In genomic region chr2:118916436-118916835, GRCm38 (mm10) we compare ENCODE assay signal across 20 mouse cellular contexts. TPM values are rescaled to one million over a fixed set of nuclear protein-coding genes. Genes with fewer than 3 reads are reported as not detected.
DNase-seq lines count a peak whose midpoint lies in the region; TF ChIP-seq lines count a peak whose summit lies in the region.
"Had no signal": no experiment of that assay in that cellular context is flagged by ENCODE, and none has a peak within 500 bp of the region (broad histone marks: within the 10 kb centered on the region; RNA-seq: fewer than 3 reads in every experiment).

No protein-coding gene starts in this region.

- WGBS in lung, adult 2 months, result 92% methylated on average over 17 of the region's 17 CpGs

- no peak for TF ChIP-seq POLR2A in lung, adult 2 months (IDR thresholded peaks at IDR 0.05; ENCODE audit: borderline replicate concordance, extremely low read depth, low read depth, low read length)

- H3K9me3 ChIP-seq in E14TG2a.4 (ENCODE audit: low read length), result no peaks in the 10 kb centered on the region
- H3K9me3 ChIP-seq: embryonic facial prominence, embryonic 12.5 days; forebrain, embryonic 15.5 days; G1E; hindbrain, embryonic 12.5 days had no signal

- peaks cover 43% of the 10 kb centered on the region for H3K4me1 ChIP-seq in E14TG2a.4 (replicated peaks; ENCODE audit: low read depth, low read length)
- peaks cover 12% of the 10 kb centered on the region; the same call in 1 of the 2 replicates for H3K4me1 ChIP-seq in lung, adult 2 months (ENCODE audit: control insufficient read depth, insufficient read depth, low read length)

- H3K36me3 ChIP-seq in E14TG2a.4 (ENCODE audit: insufficient read depth, low read length), result peaks cover 34% of the 10 kb centered on the region

- H3K27me3 ChIP-seq in E14TG2a.4 (ENCODE audit: insufficient read depth, low read length), result peaks cover 67% of the 10 kb centered on the region
- H3K27me3 ChIP-seq: CH12.LX; embryonic facial prominence, embryonic 12.5 days; forebrain, embryonic 15.5 days; hindbrain, embryonic 12.5 days had no signal

- peak; percentile 7 for DNase-seq in cerebellum, adult 9-10 months
- DNase-seq in cerebellum, adult 9-11 months, result no peak
- peak; percentile 77 for DNase-seq in kidney, adult 9 months
- no peak for DNase-seq in kidney, postnatal 4 days
- DNase-seq in kidney, postnatal 25 days, result peak; percentile 63 to 85
- DNase-seq in liver, result no peak
- no peak for DNase-seq in lung, adult 2 months
- DNase-seq: adrenal gland, adult 8-10 months; adrenal gland, postnatal 36 days; cerebellum, postnatal 14 days; gastrocnemius, postnatal 36 days; heart, adult 11 months; heart, postnatal 10 days; heart, postnatal 4 days had no signal

- TF ChIP-seq CTCF in E14TG2a.4 (conservative IDR thresholded peaks at IDR 0.05; ENCODE audit: low read length), result no peak
- no peak for TF ChIP-seq CTCF in lung, adult 2 months (IDR thresholded peaks at IDR 0.05; ENCODE audit: insufficient read depth, low read length)

- peak overlapping the region; percentile 69 for H3K4me3 ChIP-seq in E14TG2a.4 (replicated peaks; ENCODE audit: low read length)
- H3K4me3 ChIP-seq in lung, adult 2 months (replicated peaks; ENCODE audit: extremely low read depth, low read depth, low read length), result no peak overlapping the region
- H3K4me3 ChIP-seq: embryonic facial prominence, embryonic 12.5 days; forebrain, embryonic 15.5 days; hindbrain, embryonic 12.5 days had no signal

RNA-seq across cellular contexts. Expression of gene Chst14, which starts 9.9 kb away (rescaled TPM):
- polyA plus RNA-seq in lung, adult 2 months (2012; rRNA removed), result 22.3 and 28.4 TPM in 2 replicates

RNA-seq across cellular contexts. Expression of gene Bahd1, which starts 16.3 kb away (rescaled TPM):
- polyA plus RNA-seq in lung, adult 2 months (2012; rRNA removed), result 18.7 and 21.0 TPM in 2 replicates

RNA-seq across cellular contexts. Expression of gene Ivd, which starts 54.7 kb away (rescaled TPM):
- polyA plus RNA-seq in lung, adult 2 months (2012; rRNA removed), result 56.4 and 77.5 TPM in 2 replicates

Comparison
In these comparisons a context has a peak if more than half of its experiments do, and no peak if none do; other contexts are left out.
1. DNase-seq: peak in cerebellum, adult 9-10 months (single experiment), kidney, adult 9 months (single experiment) and kidney, postnatal 25 days (2 of 2); none in cerebellum, adult 9-11 months (single experiment), kidney, postnatal 4 days (0 of 2), liver (single experiment) and lung, adult 2 months (single experiment).